Mouse (Mus musculus) heart, embryonic 14.5 days (tissue): ENCODE measurements around the gene Plpp1. TPM values are rescaled to one million over a fixed set of nuclear protein-coding genes. Genes with fewer than 3 reads are reported as not detected.

Experiments used
- ATAC-seq: fragments of 200-750 bp; cut with Nextera tagmentation; 2 replicates; pipeline ENCODE4 v1.8.0; 2017; ENCODE audit warnings: low read depth, moderate TSS enrichment; ENCODE audit not compliant: insufficient number of reproducible peaks, insufficient read depth, low FRiP score
- H3K27ac ChIP-seq, 2 experiments: fragments of 200-500 bp in 1 of 2; fragments of 300-500 bp in 1 of 2; sonication (generic) in 1 of 2; replicated peaks in 1 of 2; 2 replicates each; pipeline ENCODE4 v1.5.1; 2012 to 2014; ENCODE audit warnings: low read depth in 2 of 2, low read length in 2 of 2, control low read depth in 1 of 2, mild to moderate bottlenecking in 1 of 2, mixed read lengths in 1 of 2; ENCODE audit not compliant: control insufficient read depth in 1 of 2, insufficient read depth in 1 of 2
- H3K27me3 ChIP-seq: fragments of 300-500 bp; sonication (generic); 2 replicates; pipeline ENCODE4 v1.6.1; 2014; ENCODE audit warnings: mild to moderate bottlenecking, low read length, control low read depth; ENCODE audit not compliant: control insufficient read depth, insufficient read depth
- H3K36me3 ChIP-seq: fragments of 300-500 bp; sonication (generic); 2 replicates; pipeline ENCODE4 v1.6.1; 2014; ENCODE audit warnings: mild to moderate bottlenecking, control low read depth, low read length, mixed read lengths; ENCODE audit not compliant: control insufficient read depth, insufficient read depth
- H3K4me1 ChIP-seq, 2 experiments: fragments of 200-500 bp in 1 of 2; fragments of 300-500 bp in 1 of 2; sonication (generic) in 1 of 2; 2 replicates each; pipeline ENCODE4 v1.6.1; 2012 to 2014; ENCODE audit warnings: low read length in 2 of 2, control low read depth in 1 of 2, mixed read lengths in 1 of 2; ENCODE audit not compliant: control insufficient read depth in 2 of 2, insufficient read depth in 2 of 2
- H3K4me2 ChIP-seq: fragments of 300-500 bp; sonication (generic); 2 replicates; pipeline ENCODE4 v1.6.1; 2014; ENCODE audit warnings: mild to moderate bottlenecking, low read length
- H3K4me3 ChIP-seq, 2 experiments: fragments of 200-500 bp in 1 of 2; fragments of 300-500 bp in 1 of 2; sonication (generic) in 1 of 2; 2 replicates each; pipeline ENCODE4 v1.5.1; 2012 to 2014; ENCODE audit warnings: low read length in 2 of 2, mild to moderate bottlenecking in 2 of 2, control low read depth in 1 of 2, low read depth in 1 of 2, moderate library complexity in 1 of 2; ENCODE audit not compliant: control insufficient read depth in 1 of 2, insufficient read depth in 1 of 2
- H3K9ac ChIP-seq: fragments of 300-500 bp; sonication (generic); 2 replicates; pipeline ENCODE4 v1.6.1; 2014; ENCODE audit warnings: mild to moderate bottlenecking, low read length
- H3K9me3 ChIP-seq: fragments of 300-500 bp; sonication (generic); 2 replicates; pipeline ENCODE4 v1.6.1; 2016; ENCODE audit warnings: low read length, control low read depth; ENCODE audit not compliant: control insufficient read depth
- WGBS: fragments of 180-500 bp; shearing (Covaris S2); extraction: QIAGEN DNeasy Blood & Tissue Kit; methylation state at CpG from one replicate; pipeline ENCODE4 v1.1.7; 2014; 5-methylcytosine and 5-hydroxymethylcytosine counted together
- polyA plus RNA-seq: library from polyadenylated mRNA; unstranded; fragments of >200 nt; fragmentation: Nextera tagmentation; extraction: Ambion mirVana; gene quantifications from 2 replicates; pipeline ENCODE4 v1.2.1, GENCODE M21; 2014

Gene Plpp1
- polyA plus RNA-seq, 1 experiment from 2014 or later: 56.6 TPM

DNA sequence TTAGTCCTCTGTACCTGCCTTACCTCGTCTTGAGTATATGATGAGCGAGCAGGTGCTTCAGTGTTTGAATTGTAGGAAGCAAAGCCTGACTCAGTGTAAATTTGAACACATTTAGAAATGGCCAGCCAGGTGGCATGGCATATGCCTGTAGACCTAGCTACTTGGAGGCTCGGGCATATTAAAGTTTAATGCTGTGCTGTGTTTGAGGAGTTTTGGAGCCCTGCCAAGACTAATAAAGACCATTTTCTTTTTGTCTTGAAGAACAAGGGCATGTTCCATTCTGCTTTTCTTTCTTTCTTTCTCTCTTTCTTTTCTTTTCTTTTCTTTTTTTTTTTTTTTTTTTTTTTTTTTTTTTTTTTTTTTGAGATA lies 33.3 kb downstream of the Plpp1 start:
- Histone ChIP-seq H3K27ac (no peak overlapping the region), H3K4me2 (no peak overlapping the region), H3K27me3 (no peaks in the 10 kb centered on the region), H3K9ac (no peak overlapping the region), H3K9me3 (no peaks in the 10 kb centered on the region), H3K4me3 (no peak overlapping the region), H3K36me3 (no peaks in the 10 kb centered on the region), H3K4me1 (peaks cover 3 to 7% of the 10 kb centered on the region in 2 experiments; a peak in 3 of 4 replicates)
- no peak for ATAC-seq
- 74% methylated on average over 3 of the region's 3 CpGs for WGBS

DNA sequence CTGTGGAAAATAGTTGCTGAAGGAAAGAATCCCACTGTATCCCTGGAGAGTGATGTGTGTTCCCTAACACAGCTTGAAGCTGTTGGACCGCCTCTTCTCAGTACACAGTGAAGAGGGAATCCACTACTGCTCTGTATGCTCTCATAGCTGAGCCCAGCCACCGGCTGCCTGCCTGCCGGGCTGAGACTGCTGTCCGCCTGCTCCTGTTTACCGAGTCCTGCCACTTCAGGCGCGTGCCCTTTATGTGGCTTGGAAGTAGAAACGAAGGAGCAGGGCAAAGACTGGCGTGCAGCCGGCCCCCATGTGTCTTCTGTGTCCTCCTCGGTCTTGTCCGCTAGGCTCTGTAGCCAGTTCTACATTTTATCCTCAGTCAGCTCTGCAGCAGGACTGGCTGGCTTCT lies 34.5 kb downstream of the Plpp1 start:
- H3K4me2 ChIP-seq: peak overlapping the region; percentile 55
- H3K27ac ChIP-seq: peak overlapping the region; percentile 25 to 26; a peak in 1 of 4 replicates
- H3K36me3 ChIP-seq: no peaks in the 10 kb centered on the region
- no peaks in the 10 kb centered on the region for H3K9me3 ChIP-seq
- H3K4me3 ChIP-seq: peak overlapping the region in 1 of 2 experiments; percentile 22; a peak in 1 of 4 replicates
- H3K4me1 ChIP-seq: peaks cover 3 to 7% of the 10 kb centered on the region in 2 experiments; a peak in 3 of 4 replicates
- no peaks in the 10 kb centered on the region for H3K27me3 ChIP-seq
- WGBS: 33% methylated on average over 12 of the region's 12 CpGs
- peak overlapping the region; percentile 50 for H3K9ac ChIP-seq
- ATAC-seq: no peak; the same call in 1 of the 2 replicates

DNA sequence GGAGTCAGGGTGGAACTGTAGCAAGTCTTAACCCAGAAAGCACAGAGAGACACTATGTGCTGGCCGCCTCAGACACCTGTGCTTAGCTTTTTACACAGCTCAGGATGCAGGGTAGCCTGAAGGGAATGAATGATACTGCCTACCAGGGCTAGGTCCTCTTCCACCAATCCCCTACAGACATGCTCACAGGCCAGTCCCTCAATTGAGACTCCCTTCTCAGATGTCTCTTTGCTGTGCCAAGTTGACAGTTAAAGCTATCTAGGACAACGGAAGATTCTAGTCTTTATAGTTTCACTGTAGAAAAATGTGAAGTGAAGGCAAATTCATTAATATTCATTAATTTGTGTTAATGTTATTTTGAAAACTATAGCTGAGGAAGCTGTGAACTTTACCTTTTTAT lies 36.4 kb downstream of the Plpp1 start:
- H3K9ac ChIP-seq: no peak overlapping the region
- no peaks in the 10 kb centered on the region for H3K36me3 ChIP-seq
- H3K4me2 ChIP-seq: no peak overlapping the region
- WGBS: 84% methylated on average over 2 of the region's 2 CpGs
- H3K27ac ChIP-seq: no peak overlapping the region
- no peak for ATAC-seq
- H3K4me1 ChIP-seq: peaks cover 3 to 7% of the 10 kb centered on the region in 2 experiments; a peak in 3 of 4 replicates
- no peaks in the 10 kb centered on the region for H3K9me3 ChIP-seq
- H3K4me3 ChIP-seq: no peak overlapping the region
- H3K27me3 ChIP-seq: no peaks in the 10 kb centered on the region

DNA sequence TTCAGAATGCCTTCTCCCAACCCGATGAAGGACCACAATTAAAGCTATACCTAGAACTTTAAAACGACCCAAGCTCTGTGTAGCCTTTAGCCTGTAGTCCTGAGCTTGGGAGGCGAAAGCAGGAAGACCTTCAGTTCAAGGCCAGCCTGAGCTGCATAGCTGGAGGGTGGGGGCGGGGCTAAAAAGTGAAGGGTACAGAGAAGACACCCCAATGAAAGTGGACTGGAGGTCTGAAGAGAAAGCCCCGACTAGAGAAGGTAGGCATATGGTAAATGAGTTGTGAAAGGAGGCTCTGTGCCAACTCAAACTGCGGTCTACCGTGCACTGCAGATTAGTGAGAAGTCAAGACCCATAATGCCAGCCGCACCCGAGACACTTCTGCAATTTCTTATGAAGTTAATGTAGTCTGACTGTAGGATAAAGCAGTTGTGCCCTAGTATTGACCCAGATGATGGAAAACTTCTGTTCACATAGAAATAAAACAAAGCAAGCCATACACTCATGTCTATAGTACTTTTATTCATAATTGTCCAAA lies 37.1 kb downstream of the Plpp1 start:
- Histone ChIP-seq H3K4me2 (no peak overlapping the region), H3K4me1 (peaks cover 3 to 7% of the 10 kb centered on the region in 2 experiments; a peak in 3 of 4 replicates), H3K27ac (no peak overlapping the region), H3K36me3 (peaks cover 5% of the 10 kb centered on the region; the same call in 1 of the 2 replicates), H3K4me3 (no peak overlapping the region), H3K9ac (no peak overlapping the region), H3K9me3 (0 out of 2 replicates have a peak, but pooled peaks cover 1% of the 10 kb centered on the region), H3K27me3 (no peaks in the 10 kb centered on the region)
- 83% methylated on average over 9 of the region's 9 CpGs for WGBS
- no peak for ATAC-seq

DNA sequence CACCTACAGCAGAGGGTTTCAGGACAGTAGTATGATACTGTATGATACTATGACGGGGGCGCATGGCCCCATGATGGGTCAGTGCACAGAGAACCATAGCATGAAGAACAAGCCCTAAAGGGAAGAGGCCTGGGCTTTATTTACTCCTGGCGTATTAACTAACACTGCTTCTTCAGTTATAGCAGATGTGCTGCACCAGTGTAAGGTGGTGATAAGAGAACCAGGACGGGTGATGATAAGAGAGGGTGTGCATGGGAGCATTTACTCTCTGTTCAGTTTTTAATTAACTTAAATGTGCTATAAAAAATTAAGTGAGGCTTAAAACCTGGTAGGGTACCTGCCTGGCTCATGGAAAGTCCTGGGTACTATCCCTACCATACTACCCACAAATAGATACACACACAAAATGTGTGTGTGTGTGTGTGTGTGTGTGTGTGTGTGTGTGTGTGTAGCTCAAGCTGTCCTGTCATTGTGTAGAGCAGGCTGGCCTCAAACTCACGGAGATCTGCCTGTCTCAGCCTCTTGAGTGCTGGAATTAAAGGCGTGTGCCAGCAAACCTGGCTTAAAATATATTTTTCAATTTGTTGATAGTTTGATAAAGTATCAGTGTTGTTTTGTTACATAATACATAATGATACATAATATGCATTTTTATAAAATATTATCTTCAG lies 38.1 kb downstream of the Plpp1 start:
- Histone ChIP-seq H3K9me3 (peaks cover 4% of the 10 kb centered on the region; the same call in 1 of the 2 replicates), H3K4me3 (no peak overlapping the region), H3K36me3 (peaks cover 7% of the 10 kb centered on the region; the same call in 1 of the 2 replicates), H3K27ac (no peak overlapping the region), H3K4me1 (peaks cover 3 to 7% of the 10 kb centered on the region in 2 experiments; a peak in 3 of 4 replicates), H3K9ac (no peak overlapping the region), H3K4me2 (no peak overlapping the region), H3K27me3 (no peaks in the 10 kb centered on the region)
- ATAC-seq: no peak
- whole genome bisulfite sequencing: 85% methylated on average over 6 of the region's 6 CpGs

DNA sequence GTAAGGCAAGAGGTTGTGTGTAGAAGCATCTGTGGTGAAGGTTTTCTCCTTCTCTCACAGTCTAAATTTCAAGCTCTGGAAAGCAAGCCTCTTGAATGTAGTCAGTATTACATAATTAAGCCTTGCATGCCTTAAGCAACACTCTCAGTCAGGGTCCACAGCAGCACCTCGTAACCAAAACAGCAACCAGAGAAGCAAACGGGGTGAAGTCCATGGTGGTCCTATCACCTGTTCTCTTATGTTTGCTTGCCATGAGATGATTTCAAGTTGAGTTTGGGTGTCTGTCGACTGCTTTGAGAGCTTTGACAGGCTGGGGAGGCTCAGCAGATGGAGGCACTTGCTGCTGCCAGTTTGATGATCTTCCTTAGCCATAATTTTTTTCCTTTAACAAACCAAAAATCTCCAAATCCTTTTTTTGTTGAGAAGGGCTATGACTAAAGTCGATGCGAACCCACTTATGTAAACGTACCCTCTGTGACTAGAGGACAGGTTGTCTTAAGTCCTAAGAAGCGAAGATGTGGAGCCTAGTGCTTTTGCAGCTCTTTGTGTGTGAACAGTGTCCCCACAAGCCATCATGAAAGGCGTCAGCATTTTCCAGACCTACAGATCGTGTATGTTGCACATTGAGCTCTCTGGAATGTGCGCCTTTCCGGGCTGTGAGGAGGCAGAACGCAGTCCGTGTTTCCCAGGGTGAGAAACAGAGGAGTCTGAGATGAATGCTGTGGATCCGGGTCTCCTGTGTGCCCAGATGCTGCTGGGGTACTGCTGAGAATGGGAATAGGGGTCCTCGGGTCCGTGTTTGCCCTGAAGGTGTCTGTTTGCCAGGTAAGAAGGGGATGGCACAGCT lies 39.9 kb downstream of the Plpp1 start:
- Histone ChIP-seq H3K27me3 (no peaks in the 10 kb centered on the region), H3K4me1 (no peaks in the 10 kb centered on the region), H3K9ac (no peak overlapping the region), H3K36me3 (peaks cover 16% of the 10 kb centered on the region), H3K9me3 (peaks cover 8% of the 10 kb centered on the region; the same call in 1 of the 2 replicates), H3K27ac (no peak overlapping the region), H3K4me2 (no peak overlapping the region), H3K4me3 (no peak overlapping the region)
- no peak for ATAC-seq
- WGBS: 85% methylated on average over 16 of the region's 16 CpGs

DNA sequence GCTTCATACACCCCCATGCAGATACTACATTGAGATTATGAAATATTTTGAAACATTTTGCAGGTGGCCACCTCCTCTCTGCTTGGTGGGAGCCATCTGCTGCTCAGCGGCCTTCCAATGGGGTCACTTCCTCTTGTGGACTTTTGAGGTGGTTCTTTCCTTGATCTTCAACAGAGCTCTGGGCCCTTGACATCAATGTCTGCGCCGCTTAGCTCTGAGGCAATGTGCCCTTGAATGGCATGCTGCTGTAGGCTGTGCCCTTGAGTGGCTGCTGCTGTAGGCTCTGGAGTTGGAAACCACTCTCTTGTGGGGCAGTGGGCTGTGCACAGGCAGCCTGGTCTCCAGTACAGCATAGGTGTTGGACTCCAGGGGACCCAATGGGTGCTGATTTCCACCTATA lies 45.3 kb downstream of the Plpp1 start:
- no peak for ATAC-seq
- Histone ChIP-seq H3K9me3 (peaks cover 9% of the 10 kb centered on the region; the same call in 1 of the 2 replicates), H3K4me3 (no peak overlapping the region), H3K4me1 (no peaks in the 10 kb centered on the region), H3K36me3 (peaks cover 18% of the 10 kb centered on the region), H3K27me3 (no peaks in the 10 kb centered on the region), H3K4me2 (no peak overlapping the region), H3K27ac (no peak overlapping the region), H3K9ac (no peak overlapping the region)
- 98% methylated on average over 3 of the region's 3 CpGs for WGBS
